Mouse (Mus musculus) MEL (cell line): Measurements from ENCODE around the gene Stat4.

Experiments used
- CTCF ChIP-seq, 3 experiments: IDR thresholded peaks in 2 of 3; conservative IDR thresholded peaks in 1 of 3; 2 replicates each; pipeline ENCODE4 v1.5.1; 2011 to 2012; ENCODE audit warnings: low read length in 3 of 3, low read depth in 2 of 3, mild to moderate bottlenecking in 2 of 3, improper control_type of control experiment in 1 of 3, inconsistent platforms in 1 of 3, mixed read lengths in 1 of 3, moderate library complexity in 1 of 3; ENCODE audit not compliant: control insufficient read depth in 1 of 3, insufficient read depth in 1 of 3, poor library complexity in 1 of 3, severe bottlenecking in 1 of 3
- E2F4 ChIP-seq: IDR thresholded peaks from 2 replicates; pipeline ENCODE4 v1.6.1; 2011; ENCODE audit warnings: low read depth, low read length, improper control_type of control experiment, borderline replicate concordance
- EP300 ChIP-seq, 2 experiments: IDR thresholded peaks; 2 replicates each; pipeline ENCODE4 v1.6.1; 2011; ENCODE audit warnings: improper control_type of control experiment in 2 of 2, low read length in 2 of 2, low read depth in 1 of 2, mild to moderate bottlenecking in 1 of 2
- GATA1 ChIP-seq: IDR thresholded peaks from 2 replicates; pipeline ENCODE4 v1.6.1; 2011; ENCODE audit warnings: low read depth, low read length, improper control_type of control experiment
- HCFC1 ChIP-seq: IDR thresholded peaks from 2 replicates; pipeline ENCODE4 v1.6.1; 2012; ENCODE audit warnings: low read depth, mild to moderate bottlenecking, inconsistent platforms, low read length, improper control_type of control experiment, moderate library complexity
- MAFK ChIP-seq: IDR thresholded peaks from 2 replicates; pipeline ENCODE4 v1.6.1; 2011; ENCODE audit warnings: low read depth, mild to moderate bottlenecking, low read length, improper control_type of control experiment, borderline replicate concordance
- MAZ ChIP-seq: IDR thresholded peaks from 2 replicates; pipeline ENCODE4 v1.6.1; 2012; ENCODE audit warnings: low read depth, mild to moderate bottlenecking, inconsistent platforms, low read length, improper control_type of control experiment
- POLR2A ChIP-seq, 2 experiments: IDR thresholded peaks; 2 replicates each; pipeline ENCODE4 v1.6.1; 2011 to 2012; ENCODE audit warnings: low read length in 2 of 2, mild to moderate bottlenecking in 2 of 2, control low read depth in 1 of 2, improper control_type of control experiment in 1 of 2, low read depth in 1 of 2, moderate library complexity in 1 of 2; ENCODE audit not compliant: control insufficient read depth in 1 of 2, insufficient read depth in 1 of 2, poor library complexity in 1 of 2
- POLR2AphosphoS2 ChIP-seq: IDR thresholded peaks from 2 replicates; pipeline ENCODE4 v1.6.1; 2011; ENCODE audit warnings: low read length, improper control_type of control experiment
- RCOR1 ChIP-seq: IDR thresholded peaks from 2 replicates; pipeline ENCODE4 v1.6.1; 2012; ENCODE audit warnings: low read depth, mild to moderate bottlenecking, inconsistent platforms, low read length, improper control_type of control experiment
- ZC3H11A ChIP-seq: IDR thresholded peaks from 2 replicates; pipeline ENCODE4 v1.6.1; 2012; ENCODE audit warnings: low read depth, mild to moderate bottlenecking, inconsistent platforms, low read length, improper control_type of control experiment
- ZNF384 ChIP-seq: IDR thresholded peaks from 2 replicates; pipeline ENCODE4 v1.6.1; 2012; ENCODE audit warnings: low read depth, mild to moderate bottlenecking, inconsistent platforms, low read length, improper control_type of control experiment

DNA sequence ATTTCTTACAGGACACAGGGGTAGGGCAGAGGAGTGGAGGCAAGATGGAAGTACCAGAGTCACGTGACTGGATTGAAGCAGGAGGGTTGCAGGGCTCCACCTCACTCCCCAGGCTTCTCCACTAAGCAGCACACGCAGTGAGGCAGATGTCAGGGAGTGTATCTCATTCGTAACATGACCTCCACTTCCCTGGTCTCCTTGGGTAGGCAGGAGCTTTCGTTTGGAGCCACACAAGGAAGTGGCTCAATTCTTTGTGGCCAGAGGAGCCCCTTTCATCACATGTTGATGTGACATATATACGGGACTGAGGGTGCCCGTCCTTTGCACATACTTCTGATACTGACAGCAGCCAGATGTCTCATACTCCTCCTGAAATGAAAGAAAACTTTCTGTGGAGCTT lies 142.8 kb downstream of the Stat4 start:
- no peak for TF ChIP-seq POLR2AphosphoS2
- TF ChIP-seq HCFC1, result no peak
- TF ChIP-seq CTCF (IDR thresholded peaks at IDR 0.05 in 2 of 3, conservative IDR thresholded peaks at IDR 0.05 in 1 of 3; ENCODE audit: control insufficient read depth in 1 of 3, insufficient read depth in 1 of 3, low read depth in 2 of 3, low read length in 3 of 3, poor library complexity in 1 of 3, severe bottlenecking in 1 of 3), result no peak
- TF ChIP-seq ZC3H11A, result no peak
- no peak for TF ChIP-seq MAZ
- TF ChIP-seq EP300 (IDR thresholded peaks at IDR 0.05; ENCODE audit: low read depth in 1 of 2, low read length in 2 of 2), result no peak
- TF ChIP-seq RCOR1, result no peak
- no peak for TF ChIP-seq GATA1
- TF ChIP-seq POLR2A (IDR thresholded peaks at IDR 0.05; ENCODE audit: control insufficient read depth in 1 of 2, insufficient read depth in 1 of 2, low read depth in 1 of 2, low read length in 2 of 2, poor library complexity in 1 of 2), result no peak
- TF ChIP-seq ZNF384, result no peak
- no peak for TF ChIP-seq E2F4
- TF ChIP-seq MAFK, result no peak
